Mouse (Mus musculus): ENCODE measurements around the gene Pram1. TPM values are rescaled to one million over a fixed set of nuclear protein-coding genes. Genes with fewer than 3 reads are reported as not detected.

Gene Pram1
- polyA plus RNA-seq, 1 experiment from 2014 or later = 0.82 TPM

GRCm38 (mm10) chr17:33681767-33682166, 43.9 kb downstream of the Pram1 start:
- Histone ChIP-seq H3K27me3 (replicated peaks; ENCODE audit: control insufficient read depth, insufficient read depth, low read length) (no peaks in the 10 kb centered on the region), H3K9ac (ENCODE audit: low read depth, low read length) (no peak overlapping the region), H3K4me2 (peak overlapping the region; percentile 86), H3K36me3 (ENCODE audit: control insufficient read depth, insufficient read depth, low read length) (peaks cover 11% of the 10 kb centered on the region), H3K9me3 (ENCODE audit: control insufficient read depth, low read length) (no peaks in the 10 kb centered on the region), H3K4me1 (replicated peaks; ENCODE audit: control insufficient read depth, insufficient read depth, low read length) (peaks cover 38% of the 10 kb centered on the region), H3K27ac (ENCODE audit: low read depth, low read length) (no peak overlapping the region), H3K4me3 (ENCODE audit: low read depth, low read length) (no peak overlapping the region)
- ATAC-seq (replicated peaks; ENCODE audit: low FRiP score) (no peak), DNase-seq (ENCODE audit: low spot score) (no peak)

GRCm38 (mm10) chr17:33684671-33685231, 46.9 kb downstream of the Pram1 start:
- peak; percentile 68 for ATAC-seq (replicated peaks; ENCODE audit: low FRiP score)
- peaks cover 2% of the 10 kb centered on the region; the same call in 1 of the 2 replicates for H3K36me3 ChIP-seq (ENCODE audit: control insufficient read depth, insufficient read depth, low read length)

GRCm38 (mm10) chr17:33685249-33685653, 47.4 kb downstream of the Pram1 start:
- Histone ChIP-seq H3K27me3 (replicated peaks; ENCODE audit: control insufficient read depth, insufficient read depth, low read length) (no peaks in the 10 kb centered on the region), H3K4me1 (replicated peaks; ENCODE audit: control insufficient read depth, insufficient read depth, low read length) (peaks cover 32% of the 10 kb centered on the region), H3K4me3 (ENCODE audit: low read depth, low read length) (peak overlapping the region; percentile 83), H3K4me2 (peak overlapping the region; percentile 86), H3K27ac (ENCODE audit: low read depth, low read length) (peak overlapping the region; percentile 90), H3K36me3 (ENCODE audit: control insufficient read depth, insufficient read depth, low read length) (peaks cover 2% of the 10 kb centered on the region; the same call in 1 of the 2 replicates), H3K9ac (ENCODE audit: low read depth, low read length) (peak overlapping the region; percentile 98), H3K9me3 (ENCODE audit: control insufficient read depth, low read length) (no peaks in the 10 kb centered on the region)
- under 1% methylated on average over 42 of the region's 42 CpGs for WGBS
- DNase-seq (ENCODE audit: low spot score) (peak; percentile 94), ATAC-seq (replicated peaks; ENCODE audit: low FRiP score) (peak; percentile 97)

More at GRCm38 (mm10) chr17:33684671-33685231, 46.9 kb downstream of the Pram1 start:
- H3K4me3 ChIP-seq (ENCODE audit: low read depth, low read length) = peak overlapping the region; percentile 83
- peak overlapping the region; percentile 90 for H3K27ac ChIP-seq (ENCODE audit: low read depth, low read length)
- under 1% methylated on average over 44 of the region's 44 CpGs for WGBS
- DNase-seq (ENCODE audit: low spot score) = peak; percentile 76
- no peaks in the 10 kb centered on the region for H3K9me3 ChIP-seq (ENCODE audit: control insufficient read depth, low read length)
- peak overlapping the region; percentile 86 for H3K4me2 ChIP-seq
- H3K4me1 ChIP-seq (replicated peaks; ENCODE audit: control insufficient read depth, insufficient read depth, low read length) = peaks cover 33% of the 10 kb centered on the region
- no peaks in the 10 kb centered on the region for H3K27me3 ChIP-seq (replicated peaks; ENCODE audit: control insufficient read depth, insufficient read depth, low read length)
- peak overlapping the region; percentile 98 for H3K9ac ChIP-seq (ENCODE audit: low read depth, low read length)

- peak within 1 kb of the TSS; percentile 98 for H3K9ac ChIP-seq (ENCODE audit: low read depth, low read length)
- no peaks in the 10 kb centered on the region for H3K9me3 ChIP-seq (ENCODE audit: control insufficient read depth, low read length)
- H3K4me3 ChIP-seq (ENCODE audit: low read depth, low read length) = peak within 1 kb of the TSS; percentile 83
- DNase-seq (ENCODE audit: low spot score) = no peak
- H3K27ac ChIP-seq (ENCODE audit: low read depth, low read length) = peak within 1 kb of the TSS; percentile 36
- 74% methylated on average over 1 of the region's 1 CpGs for WGBS
- peaks cover 31% of the 10 kb centered on the region for H3K4me1 ChIP-seq (replicated peaks; ENCODE audit: control insufficient read depth, insufficient read depth, low read length)
- peaks cover 6% of the 10 kb centered on the region; the same call in 1 of the 2 replicates for H3K36me3 ChIP-seq (ENCODE audit: control insufficient read depth, insufficient read depth, low read length)
- H3K4me2 ChIP-seq = peak within 1 kb of the TSS; percentile 86
- no peak for ATAC-seq (replicated peaks; ENCODE audit: low FRiP score)
- H3K27me3 ChIP-seq (replicated peaks; ENCODE audit: control insufficient read depth, insufficient read depth, low read length) = no peaks in the 10 kb centered on the region
Measured at GRCm38 (mm10) chr17:33686760-33687159, 48.9 kb downstream of the Pram1 start, which contains the start of gene Hnrnpm. Gene Hnrnpm (minus strand): TSS chr17:33686860.

Other genes with a start within 250 kb of the Pram1 start
- gene Zfp101, start 243.4 kb upstream of the Pram1 start, polyA plus RNA-seq (2014; fragmentation: Nextera tagmentation; extraction: Ambion mirVana) = 14.2 and 15.9 TPM in 2 replicates
- not detected in 2 replicates for gene Actl9, start 205.2 kb upstream of the Pram1 start, polyA plus RNA-seq (2014; fragmentation: Nextera tagmentation; extraction: Ambion mirVana)
- gene Adamts10, start 113.9 kb upstream of the Pram1 start, polyA plus RNA-seq (2014; fragmentation: Nextera tagmentation; extraction: Ambion mirVana) = 26.8 and 33.3 TPM in 2 replicates
- gene Myo1f, start 82.3 kb upstream of the Pram1 start, polyA plus RNA-seq (2014; fragmentation: Nextera tagmentation; extraction: Ambion mirVana) = 8.1 and 9.8 TPM in 2 replicates
- gene Zfp414, start 9.0 kb upstream of the Pram1 start, polyA plus RNA-seq (2014; fragmentation: Nextera tagmentation; extraction: Ambion mirVana) = 59.8 and 61.4 TPM in 2 replicates
- gene Hnrnpm, start 48.8 kb downstream of the Pram1 start, polyA plus RNA-seq (2014; fragmentation: Nextera tagmentation; extraction: Ambion mirVana) = 410 and 431 TPM in 2 replicates
- gene March2, start 80.6 kb downstream of the Pram1 start, polyA plus RNA-seq (2014; fragmentation: Nextera tagmentation; extraction: Ambion mirVana) = 92.1 and 95.7 TPM in 2 replicates
- 184 and 199 TPM in 2 replicates for gene Rab11b, start 122.5 kb downstream of the Pram1 start, polyA plus RNA-seq (2014; fragmentation: Nextera tagmentation; extraction: Ambion mirVana)
- 28.1 and 31.9 TPM in 2 replicates for gene Angptl4, start 143.8 kb downstream of the Pram1 start, polyA plus RNA-seq (2014; fragmentation: Nextera tagmentation; extraction: Ambion mirVana)
- 21.4 and 23.4 TPM in 2 replicates for gene Kank3, start 172.5 kb downstream of the Pram1 start, polyA plus RNA-seq (2014; fragmentation: Nextera tagmentation; extraction: Ambion mirVana)
- 1,026 and 1,173 TPM in 2 replicates for gene Rps28, start 186.5 kb downstream of the Pram1 start, polyA plus RNA-seq (2014; fragmentation: Nextera tagmentation; extraction: Ambion mirVana)
- 390 and 411 TPM in 2 replicates for gene Ndufa7, start 186.5 kb downstream of the Pram1 start, polyA plus RNA-seq (2014; fragmentation: Nextera tagmentation; extraction: Ambion mirVana)
- gene Cd320, start 205.0 kb downstream of the Pram1 start, polyA plus RNA-seq (2014; fragmentation: Nextera tagmentation; extraction: Ambion mirVana) = 44.1 and 49.7 TPM in 2 replicates
- gene Gm7029, start 235.8 kb downstream of the Pram1 start, polyA plus RNA-seq (2014; fragmentation: Nextera tagmentation; extraction: Ambion mirVana) = not detected in 2 replicates

Data from liver, embryonic 11.5 days (tissue).